Mouse (Mus musculus) lung, postnatal 0 days (tissue): ENCODE data around the gene Slfn8. TPM values are rescaled to one million over a fixed set of nuclear protein-coding genes. Genes with fewer than 3 reads are reported as not detected.
"Not testable (repeated sequence)": the region's sequence is repeated elsewhere in the genome, so short reads cannot be mapped to it uniquely, and the experiment has no call there.

ENCODE experiments used
- ATAC-seq: fragments of 200-750 bp; cut with Nextera tagmentation; 2 replicates; pipeline ENCODE4 v1.8.0; 2017; ENCODE audit warnings: moderate library complexity
- DNase-seq: peaks from one replicate; pipeline ENCODE4 v3.0.0-alpha.2; 2016; ENCODE audit warnings: low spot score
- H3K27ac ChIP-seq: fragments of 300-500 bp; sonication (generic); 2 replicates; pipeline ENCODE4 v1.5.1; 2014; ENCODE audit warnings: antibody characterized with exemption, mild to moderate bottlenecking, low read length, mixed read lengths
- H3K27me3 ChIP-seq: fragments of 300-500 bp; sonication (generic); replicated peaks from 2 replicates; pipeline ENCODE4 v1.6.1; 2014; ENCODE audit warnings: low read length, mixed read lengths; ENCODE audit not compliant: insufficient read depth
- H3K36me3 ChIP-seq: fragments of 300-500 bp; sonication (generic); 2 replicates; pipeline ENCODE4 v1.6.1; 2014; ENCODE audit warnings: low read length, mixed read lengths; ENCODE audit not compliant: insufficient read depth
- H3K4me1 ChIP-seq: fragments of 300-500 bp; sonication (generic); 2 replicates; pipeline ENCODE4 v1.6.1; 2014; ENCODE audit warnings: antibody characterized with exemption, low read depth, low read length, mixed read lengths; ENCODE audit not compliant: insufficient read depth
- H3K4me2 ChIP-seq: fragments of 300-500 bp; sonication (generic); replicated peaks from 2 replicates; pipeline ENCODE4 v1.6.1; 2014; ENCODE audit warnings: low read depth, mild to moderate bottlenecking, low read length, moderate library complexity, mixed read lengths
- H3K4me3 ChIP-seq: fragments of 300-500 bp; sonication (generic); 2 replicates; pipeline ENCODE4 v1.5.1; 2014; ENCODE audit warnings: low read depth, low read length
- H3K9ac ChIP-seq: fragments of 300-500 bp; sonication (generic); replicated peaks from 2 replicates; pipeline ENCODE4 v1.6.1; 2014; ENCODE audit warnings: low read depth, mild to moderate bottlenecking
- H3K9me3 ChIP-seq: fragments of 300-500 bp; sonication (generic); 2 replicates; pipeline ENCODE4 v1.6.1; 2016; ENCODE audit warnings: low read length, mixed read lengths
- CTCF ChIP-seq: IDR thresholded peaks from 2 replicates; pipeline ENCODE4 v1.5.1; 2016; ENCODE audit warnings: antibody characterized with exemption, mild to moderate bottlenecking
- EP300 ChIP-seq: IDR thresholded peaks from 2 replicates; pipeline ENCODE4 v1.6.1; 2016; ENCODE audit warnings: antibody characterized with exemption, mild to moderate bottlenecking, control low read depth
- WGBS: fragments of 180-500 bp; shearing (Covaris S2); extraction: QIAGEN DNeasy Blood & Tissue Kit; methylation state at CpG from one replicate; pipeline ENCODE4 v1.1.7; 2014; 5-methylcytosine and 5-hydroxymethylcytosine counted together
- polyA plus RNA-seq: library from polyadenylated mRNA; unstranded; fragments of >200 nt; fragmentation: Nextera tagmentation; extraction: Ambion mirVana; gene quantifications from 2 replicates; pipeline ENCODE4 v1.2.1, GENCODE M21; 2015

The Slfn8 gene
- polyA plus RNA-seq, 1 experiment from 2014 or later: 0.54 TPM

DNA sequence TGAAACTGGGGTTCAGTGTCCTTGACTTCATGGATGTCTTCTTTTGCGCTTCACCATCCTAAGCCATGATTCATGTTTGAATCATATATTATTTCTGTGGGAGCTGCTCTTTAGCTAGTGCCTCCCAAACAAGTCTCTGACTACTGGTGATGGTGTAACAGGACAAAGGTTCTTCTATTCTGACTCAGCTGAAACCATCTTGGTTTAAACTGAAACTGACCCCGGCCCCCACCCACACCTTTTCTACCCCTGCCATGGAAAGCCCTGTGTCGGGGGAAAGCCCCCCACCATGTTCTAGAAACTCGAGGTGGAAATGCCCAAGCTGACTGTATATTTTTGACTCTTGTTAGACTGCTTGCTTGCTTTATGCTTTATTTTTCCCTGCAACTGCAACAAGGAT, 23.3 kb upstream of the Slfn8 start:
- ATAC-seq (no peak), DNase-seq (no peak)
- 76% methylated on average over 4 of the region's 4 CpGs for WGBS
- H3K27me3 ChIP-seq: no peaks in the 10 kb centered on the region
- H3K9ac ChIP-seq: no peak overlapping the region
- no peak overlapping the region for H3K4me2 ChIP-seq
- no peaks in the 10 kb centered on the region for H3K36me3 ChIP-seq
- no peaks in the 10 kb centered on the region for H3K4me1 ChIP-seq
- H3K9me3 ChIP-seq: no peaks in the 10 kb centered on the region
- TF ChIP-seq EP300 (no peak), CTCF (no peak)
- no peak overlapping the region for H3K4me3 ChIP-seq
- no peak overlapping the region for H3K27ac ChIP-seq

DNA sequence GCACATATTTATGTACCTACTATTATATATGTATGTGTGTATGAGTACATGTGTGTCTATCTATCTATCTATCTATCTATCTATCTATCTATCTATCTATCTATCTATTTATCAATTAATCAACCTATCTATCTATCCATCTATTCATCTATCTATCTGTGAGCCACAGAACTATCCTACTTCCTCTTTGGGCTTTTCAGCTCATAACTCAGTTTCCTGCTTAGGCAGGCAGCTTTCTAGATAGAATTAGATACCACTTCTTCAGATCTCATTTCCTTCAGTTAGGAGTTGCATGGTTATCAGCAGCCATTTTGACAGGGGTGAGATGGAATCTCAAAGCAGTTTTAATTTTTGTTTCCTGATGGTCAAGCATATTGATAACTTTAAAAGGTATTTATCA, 20.4 kb upstream of the Slfn8 start:
- no peaks in the 10 kb centered on the region for H3K27me3 ChIP-seq
- no peaks in the 10 kb centered on the region for H3K36me3 ChIP-seq
- H3K4me3 ChIP-seq: no peak overlapping the region
- H3K4me2 ChIP-seq: no peak overlapping the region
- no peak overlapping the region for H3K9ac ChIP-seq
- no peaks in the 10 kb centered on the region for H3K4me1 ChIP-seq
- TF ChIP-seq EP300 (no peak), CTCF (no peak)
- ATAC-seq (no peak), DNase-seq (no peak)
- no peak overlapping the region for H3K27ac ChIP-seq
- no peaks in the 10 kb centered on the region for H3K9me3 ChIP-seq

DNA sequence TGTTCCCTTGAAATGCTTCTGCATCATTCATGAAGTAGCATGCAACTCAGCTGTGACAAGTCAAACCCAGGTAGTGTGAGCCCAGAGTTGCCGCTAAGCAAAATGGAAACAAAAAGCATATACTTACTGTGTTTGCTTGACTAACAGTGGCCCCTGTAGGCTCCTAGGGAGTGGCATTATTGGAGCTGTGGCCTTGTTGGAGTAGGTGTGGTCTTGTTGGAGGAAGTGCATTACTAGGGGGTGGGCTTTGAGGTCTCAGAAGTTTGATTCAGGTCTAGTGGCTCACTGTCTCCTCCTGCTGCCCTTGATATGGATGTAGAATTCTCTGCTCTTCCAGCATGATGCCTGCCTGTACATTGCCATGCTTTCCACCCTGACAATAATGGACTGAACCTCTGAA, 19.7 kb upstream of the Slfn8 start:
- 19% methylated on average over 1 of the region's 1 CpGs for WGBS
- DNase-seq (peak; percentile 44), ATAC-seq (peak; percentile 65)
- Histone ChIP-seq H3K4me3 (peak overlapping the region; percentile 6; the same call in 1 of the 2 replicates), H3K4me2 (peak overlapping the region; percentile 42; the same call in 1 of the 2 replicates), H3K9ac (no peak overlapping the region), H3K4me1 (no peaks in the 10 kb centered on the region), H3K27ac (no peak overlapping the region), H3K36me3 (no peaks in the 10 kb centered on the region), H3K9me3 (no peaks in the 10 kb centered on the region), H3K27me3 (no peaks in the 10 kb centered on the region)
- TF ChIP-seq EP300 (no peak), CTCF (peak; percentile 44)

DNA sequence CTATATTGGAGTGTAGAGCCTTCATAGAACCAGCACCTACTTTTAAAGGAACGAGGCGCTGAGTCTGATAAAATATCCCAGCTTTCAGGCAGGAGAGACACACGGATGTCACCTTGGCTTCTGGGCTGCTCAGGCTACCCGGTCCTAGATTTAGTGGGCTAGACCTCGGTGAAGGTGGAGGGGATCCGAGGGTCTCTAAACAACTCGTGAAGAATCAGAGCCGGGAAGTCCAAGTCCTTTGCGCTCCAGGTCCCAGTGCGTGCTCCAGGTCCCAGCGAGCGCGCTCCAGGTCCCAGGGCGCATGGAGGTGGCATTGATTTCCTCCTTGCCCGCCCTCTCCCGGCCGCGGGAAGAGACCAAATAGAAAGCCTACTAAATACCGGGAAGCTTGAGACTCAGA, 19.2 kb upstream of the Slfn8 start:
- TF ChIP-seq CTCF: no peak
- no peak for TF ChIP-seq EP300
- Histone ChIP-seq H3K9ac (no peak overlapping the region), H3K27ac (no peak overlapping the region), H3K4me2 (peak overlapping the region; percentile 42), H3K4me3 (peak overlapping the region; percentile 6; the same call in 1 of the 2 replicates), H3K9me3 (no peaks in the 10 kb centered on the region), H3K4me1 (no peaks in the 10 kb centered on the region), H3K27me3 (no peaks in the 10 kb centered on the region), H3K36me3 (no peaks in the 10 kb centered on the region)
- DNase-seq (no peak), ATAC-seq (no peak)
- WGBS: 17% methylated on average over 19 of the region's 19 CpGs

DNA sequence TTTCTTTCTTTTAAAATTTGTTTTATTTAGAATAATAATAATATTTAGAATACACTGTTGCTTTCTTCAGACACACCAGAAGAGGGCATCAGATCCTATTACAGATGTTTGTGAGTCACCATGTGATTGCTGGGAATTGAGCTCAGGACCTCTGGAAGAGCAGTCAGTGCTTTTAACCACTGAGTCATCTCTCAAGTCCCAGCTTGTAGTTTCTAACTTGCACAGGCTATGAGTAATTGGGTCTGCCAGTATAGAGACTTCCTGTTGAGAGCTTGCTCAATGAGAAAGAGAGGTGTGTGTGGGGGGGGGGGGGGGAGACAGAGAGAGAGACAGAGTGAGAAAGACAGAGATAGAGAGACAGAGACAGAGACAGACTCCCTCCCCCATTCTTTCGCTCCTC, 18.5 kb upstream of the Slfn8 start:
- no peak overlapping the region for H3K4me2 ChIP-seq
- H3K9me3 ChIP-seq: no peaks in the 10 kb centered on the region
- H3K4me3 ChIP-seq: no peak overlapping the region
- 86% methylated on average over 1 of the region's 1 CpGs for WGBS
- ATAC-seq (no peak), DNase-seq (no peak)
- no peaks in the 10 kb centered on the region for H3K36me3 ChIP-seq
- H3K9ac ChIP-seq: no peak overlapping the region
- H3K4me1 ChIP-seq: no peaks in the 10 kb centered on the region
- H3K27me3 ChIP-seq: no peaks in the 10 kb centered on the region
- H3K27ac ChIP-seq: no peak overlapping the region
- TF ChIP-seq CTCF: no peak
- TF ChIP-seq EP300: no peak

DNA sequence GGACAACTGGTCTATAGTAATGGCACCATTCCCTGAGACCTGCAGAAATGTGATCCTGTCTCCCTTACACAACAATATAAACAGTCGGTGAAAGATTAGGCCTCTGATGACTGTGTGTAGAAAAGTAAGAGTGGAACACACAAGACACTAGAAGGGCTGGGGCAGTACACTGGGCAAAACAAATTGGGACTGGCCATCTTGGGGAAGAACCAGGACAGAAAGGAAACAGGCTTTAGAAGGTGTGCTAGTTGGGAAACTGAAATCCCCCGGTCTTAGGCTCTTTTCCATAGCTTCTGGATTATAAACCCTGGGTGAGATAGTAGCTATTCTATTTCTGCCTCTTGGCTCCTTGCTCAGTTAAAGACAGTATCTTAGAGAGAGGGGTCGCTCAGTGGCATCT, 18.1 kb upstream of the Slfn8 start:
- H3K4me3 ChIP-seq, H3K4me2 ChIP-seq, H3K27me3 ChIP-seq, ATAC-seq, H3K4me1 ChIP-seq, H3K9me3 ChIP-seq, H3K9ac ChIP-seq, H3K27ac ChIP-seq, H3K36me3 ChIP-seq, DNase-seq: not testable (repeated sequence)
- WGBS: 77% methylated on average over 3 of the region's 3 CpGs

DNA sequence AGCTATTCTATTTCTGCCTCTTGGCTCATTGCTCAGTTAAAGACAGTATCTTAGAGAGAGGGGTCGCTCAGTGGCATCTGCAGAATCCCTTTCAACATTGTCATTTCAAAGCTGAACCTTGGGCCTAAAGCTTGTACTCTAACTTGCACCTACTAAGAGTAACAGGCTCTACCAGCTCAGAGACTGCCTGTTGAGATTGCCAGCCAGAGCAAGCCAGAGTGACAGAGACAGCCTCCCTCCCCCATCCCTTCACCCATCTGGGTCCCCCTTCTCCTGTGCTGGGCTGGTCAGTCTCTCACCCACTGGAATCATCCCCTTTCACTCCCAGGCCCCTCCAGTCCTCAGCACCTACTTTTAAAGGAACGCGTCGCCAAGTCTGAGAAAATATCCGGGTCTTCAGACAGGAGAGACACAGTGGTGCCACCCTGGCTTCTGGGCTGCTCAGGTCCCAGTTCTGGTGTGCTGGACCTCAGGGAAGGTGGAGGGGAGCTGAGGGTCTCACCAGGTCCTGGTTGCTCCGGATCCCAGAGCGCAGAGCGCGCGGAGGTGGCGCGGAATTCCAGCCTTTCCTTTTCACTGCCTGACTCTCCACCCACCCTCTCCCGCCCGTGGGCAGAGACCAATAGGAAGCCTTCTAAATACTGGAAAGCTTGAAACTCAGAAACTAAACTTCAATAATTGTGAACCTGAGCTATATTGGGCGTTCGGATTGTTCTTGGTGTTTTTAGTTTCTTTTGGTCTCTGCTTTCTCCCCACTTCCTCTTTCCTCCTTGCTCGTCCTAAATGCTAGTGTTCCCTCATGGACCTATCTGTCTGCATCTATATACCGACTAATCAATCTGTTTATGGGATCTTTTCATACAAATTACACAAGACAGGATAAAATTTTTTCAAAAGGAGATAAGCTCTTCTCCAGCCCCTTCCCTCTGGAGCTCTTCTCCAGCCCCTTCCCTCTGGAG, 770 bp downstream of the Slfn8 start:
- H3K9ac ChIP-seq, H3K4me1 ChIP-seq, H3K27me3 ChIP-seq, ATAC-seq, H3K27ac ChIP-seq, H3K36me3 ChIP-seq, H3K9me3 ChIP-seq, H3K4me3 ChIP-seq: not testable (repeated sequence)
- peak; percentile 4 for DNase-seq
- WGBS: 73% methylated on average over 18 of the region's 18 CpGs
- peak overlapping the region; percentile 3; the same call in 1 of the 2 replicates for H3K4me2 ChIP-seq
